15 mouse cellular contexts compared by ENCODE assay signal in the genomic region with DNA sequence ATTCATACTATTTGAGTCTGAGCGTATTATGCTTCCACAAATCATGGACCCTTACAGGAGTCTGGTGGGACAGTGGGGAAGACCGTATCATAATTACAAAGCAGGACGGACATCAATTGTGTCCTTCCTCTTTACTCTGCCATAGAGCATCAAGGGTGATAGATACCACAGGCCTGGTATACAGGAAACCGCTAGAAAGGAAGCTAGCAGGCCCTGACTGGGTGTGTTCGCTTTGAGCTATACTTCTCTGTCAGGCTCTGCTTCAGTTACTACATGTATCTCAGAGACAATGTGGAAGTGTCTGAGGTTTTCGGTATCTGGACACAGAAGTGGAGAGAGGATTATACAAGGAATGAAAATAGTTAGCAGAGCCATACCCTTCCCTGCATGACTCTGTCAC. TPM values are rescaled to one million over a fixed set of nuclear protein-coding genes. Genes with fewer than 3 reads are reported as not detected.
DNase-seq lines count a peak whose midpoint lies in the region; ATAC-seq and TF ChIP-seq lines count a peak whose summit lies in the region.
"Had no signal": no experiment of that assay in that cellular context is flagged by ENCODE, and none has a peak within 500 bp of the region (broad histone marks: within the 10 kb centered on the region; RNA-seq: fewer than 3 reads in every experiment).

No protein-coding gene starts in this region.

- no peaks in the 10 kb centered on the region for H3K9me3 ChIP-seq in liver, postnatal 0 days (ENCODE audit: low read length)
- no peaks in the 10 kb centered on the region for H3K9me3 ChIP-seq in liver, embryonic 11.5 days (ENCODE audit: control insufficient read depth, low read length)
- no peaks in the 10 kb centered on the region for H3K9me3 ChIP-seq in forebrain, postnatal 0 days (ENCODE audit: low read length)
- no peaks in the 10 kb centered on the region for H3K9me3 ChIP-seq in kidney, embryonic 15.5 days (replicated peaks)
- H3K9me3 ChIP-seq in midbrain, embryonic 14.5 days (ENCODE audit: control insufficient read depth, low read length): no peaks in the 10 kb centered on the region
- H3K9me3 ChIP-seq: embryonic facial prominence, embryonic 12.5 days; liver, embryonic 15.5 days had no signal

- peaks cover 5% of the 10 kb centered on the region; the same call in 1 of the 2 replicates for H3K4me1 ChIP-seq in liver, postnatal 0 days (ENCODE audit: insufficient read depth)
- no peaks in the 10 kb centered on the region for H3K4me1 ChIP-seq in liver, embryonic 11.5 days (replicated peaks; ENCODE audit: control insufficient read depth, insufficient read depth, low read length)
- 0 out of 2 replicates have a peak, but pooled peaks cover 8% of the 10 kb centered on the region for H3K4me1 ChIP-seq in forebrain, postnatal 0 days (ENCODE audit: insufficient read depth)
- H3K4me1 ChIP-seq in kidney, embryonic 15.5 days: no peaks in the 10 kb centered on the region; the same call in 1 of the 2 replicates
- H3K4me1 ChIP-seq in midbrain, embryonic 14.5 days (ENCODE audit: control insufficient read depth, insufficient read depth, low read length): 0 out of 2 replicates have a peak, but pooled peaks cover 6% of the 10 kb centered on the region
- H3K4me1 ChIP-seq: embryonic facial prominence, embryonic 12.5 days; liver, embryonic 15.5 days had no signal

- no peaks in the 10 kb centered on the region for H3K36me3 ChIP-seq in liver, postnatal 0 days (replicated peaks; ENCODE audit: insufficient read depth, low read length)
- H3K36me3 ChIP-seq in liver, embryonic 11.5 days (ENCODE audit: control insufficient read depth, insufficient read depth, low read length): no peaks in the 10 kb centered on the region
- no peaks in the 10 kb centered on the region for H3K36me3 ChIP-seq in forebrain, postnatal 0 days (ENCODE audit: insufficient read depth)
- H3K36me3 ChIP-seq in kidney, embryonic 15.5 days: no peaks in the 10 kb centered on the region
- no peaks in the 10 kb centered on the region for H3K36me3 ChIP-seq in midbrain, embryonic 14.5 days (ENCODE audit: control insufficient read depth, insufficient read depth, low read length)
- H3K36me3 ChIP-seq: embryonic facial prominence, embryonic 12.5 days; liver, embryonic 15.5 days had no signal

- H3K4me2 ChIP-seq in liver, postnatal 0 days (ENCODE audit: low read depth, low read length): no peak overlapping the region
- H3K4me2 ChIP-seq in liver, embryonic 11.5 days: no peak overlapping the region
- H3K4me2 ChIP-seq in forebrain, postnatal 0 days (ENCODE audit: low read depth): no peak overlapping the region
- H3K4me2 ChIP-seq in kidney, embryonic 15.5 days: no peak overlapping the region
- H3K4me2 ChIP-seq in midbrain, embryonic 14.5 days (ENCODE audit: low read length): no peak overlapping the region
- H3K4me2 ChIP-seq: embryonic facial prominence, embryonic 12.5 days; liver, embryonic 15.5 days had no signal

- ATAC-seq in liver, postnatal 0 days: peak; percentile 25; the same call in 1 of the 2 replicates
- no peak for ATAC-seq in liver, embryonic 11.5 days (replicated peaks; ENCODE audit: low FRiP score)
- ATAC-seq in forebrain, postnatal 0 days: no peak
- ATAC-seq in kidney, embryonic 15.5 days (replicated peaks; ENCODE audit: low FRiP score): no peak
- ATAC-seq in midbrain, embryonic 14.5 days (ENCODE audit: low FRiP score, low TSS enrichment): no peak
- ATAC-seq: intestine, embryonic 16.5 days had no signal

- 0 out of 2 replicates have a peak, but pooled peaks cover 5% of the 10 kb centered on the region for H3K27me3 ChIP-seq in liver, postnatal 0 days (ENCODE audit: insufficient read depth, low read length)
- H3K27me3 ChIP-seq in liver, embryonic 11.5 days (replicated peaks; ENCODE audit: control insufficient read depth, insufficient read depth, low read length): no peaks in the 10 kb centered on the region; the same call in 1 of the 2 replicates
- no peaks in the 10 kb centered on the region for H3K27me3 ChIP-seq in forebrain, postnatal 0 days (ENCODE audit: insufficient read depth, low read length)
- no peaks in the 10 kb centered on the region for H3K27me3 ChIP-seq in kidney, embryonic 15.5 days
- H3K27me3 ChIP-seq in midbrain, embryonic 14.5 days (ENCODE audit: control insufficient read depth, insufficient read depth, low read length): no peaks in the 10 kb centered on the region

- H3K27ac ChIP-seq in liver, postnatal 0 days (ENCODE audit: low read depth): no peak overlapping the region
- H3K27ac ChIP-seq in liver, embryonic 11.5 days (ENCODE audit: low read depth, low read length): no peak overlapping the region
- peak overlapping the region; percentile 54; the same call in 1 of the 2 replicates for H3K27ac ChIP-seq in forebrain, postnatal 0 days (ENCODE audit: low read depth, low read length)
- no peak overlapping the region for H3K27ac ChIP-seq in kidney, embryonic 15.5 days
- no peak overlapping the region for H3K27ac ChIP-seq in midbrain, embryonic 14.5 days (replicated peaks; ENCODE audit: low read depth, low read length)
- H3K27ac ChIP-seq: embryonic facial prominence, embryonic 12.5 days; liver, embryonic 15.5 days had no signal

- H3K9ac ChIP-seq in liver, postnatal 0 days (replicated peaks): no peak overlapping the region
- H3K9ac ChIP-seq in liver, embryonic 11.5 days (ENCODE audit: low read depth, low read length): no peak overlapping the region
- no peak overlapping the region for H3K9ac ChIP-seq in forebrain, postnatal 0 days
- no peak overlapping the region for H3K9ac ChIP-seq in kidney, embryonic 15.5 days
- H3K9ac ChIP-seq in midbrain, embryonic 14.5 days (replicated peaks; ENCODE audit: low read length): no peak overlapping the region
- H3K9ac ChIP-seq: embryonic facial prominence, embryonic 12.5 days; liver, embryonic 15.5 days had no signal

- no peak for TF ChIP-seq EP300 in liver, postnatal 0 days (IDR thresholded peaks at IDR 0.05; ENCODE audit: low read depth)

- TF ChIP-seq CTCF in liver, postnatal 0 days (IDR thresholded peaks at IDR 0.05; ENCODE audit: low read depth): no peak
- no peak for TF ChIP-seq CTCF in forebrain, postnatal 0 days (IDR thresholded peaks at IDR 0.05; ENCODE audit: low read depth)

- WGBS in liver, postnatal 0 days (ENCODE audit: insufficient replicate concordance): 24% methylated on average over 6 of the region's 6 CpGs
- WGBS in liver, embryonic 11.5 days: 49% methylated on average over 6 of the region's 6 CpGs
- 89% methylated on average over 6 of the region's 6 CpGs for WGBS in forebrain, postnatal 0 days
- WGBS in kidney, embryonic 15.5 days: 80% methylated on average over 6 of the region's 6 CpGs
- WGBS in midbrain, embryonic 14.5 days: 93% methylated on average over 6 of the region's 6 CpGs

- DNase-seq in liver, postnatal 0 days: no peak
- no peak for DNase-seq in liver, embryonic 11.5 days (ENCODE audit: low spot score)
- peak; percentile 41 for DNase-seq in MEL-GATA-1-ER (ENCODE audit: extremely low read depth, low read depth)
- no peak for DNase-seq in forebrain, postnatal 0 days
- peak; percentile 20 to 44 for DNase-seq in natural killer cell, adult 2 months (ENCODE audit: low spot score in 2 of 2)
- no peak for DNase-seq in midbrain, embryonic 14.5 days
- DNase-seq: cerebellum, adult 9-10 months; heart, postnatal 4 days had no signal

- no peak overlapping the region for H3K4me3 ChIP-seq in liver, postnatal 0 days (ENCODE audit: low read depth, low read length)
- no peak overlapping the region for H3K4me3 ChIP-seq in liver, embryonic 11.5 days (ENCODE audit: low read depth, low read length)
- no peak overlapping the region for H3K4me3 ChIP-seq in forebrain, postnatal 0 days (ENCODE audit: low read depth, low read length)
- H3K4me3 ChIP-seq in kidney, embryonic 15.5 days (replicated peaks): no peak overlapping the region
- H3K4me3 ChIP-seq in midbrain, embryonic 14.5 days (replicated peaks; ENCODE audit: low read depth, low read length): no peak overlapping the region
- H3K4me3 ChIP-seq: embryonic facial prominence, embryonic 12.5 days; liver, embryonic 15.5 days had no signal

RNA-seq across cellular contexts. Expression of gene Prok2, which starts 59.0 kb away (rescaled TPM):
- 0.40 and 0.52 TPM in 2 replicates for polyA plus RNA-seq in liver, postnatal 0 days (2015; fragmentation: Nextera tagmentation; extraction: Ambion mirVana)
- polyA plus RNA-seq in liver, embryonic 11.5 days (2014; fragmentation: Nextera tagmentation; extraction: Ambion mirVana): not detected in 2 replicates
- 1.00 and 1.5 TPM in 2 replicates for total RNA-seq in forebrain, postnatal 0 days (2014; rRNA removed)
- polyA plus RNA-seq in forebrain, postnatal 0 days (2015; fragmentation: Nextera tagmentation; extraction: Ambion mirVana): 3.8 and 4.9 TPM in 2 replicates
- not detected in 2 replicates for polyA plus RNA-seq in kidney, embryonic 15.5 days (2015; fragmentation: Nextera tagmentation; extraction: Ambion mirVana)
- polyA plus RNA-seq in midbrain, embryonic 14.5 days (2014; fragmentation: Nextera tagmentation; extraction: Ambion mirVana): 0.50 and 0.89 TPM in 2 replicates
- total RNA-seq: heart, postnatal 4 days had no signal
- polyA plus RNA-seq: gonadal fat pad, adult 2 months; intestine, embryonic 16.5 days; large intestine, adult 2 months; small intestine, adult 2 months had no signal

Comparison
In these comparisons a context has a peak if more than half of its experiments do, and no peak if none do; other contexts are left out.
1. DNase-seq: peak in MEL-GATA-1-ER (single experiment) and natural killer cell, adult 2 months (2 of 2); none in liver, postnatal 0 days (single experiment), liver, embryonic 11.5 days (single experiment), forebrain, postnatal 0 days (single experiment) and midbrain, embryonic 14.5 days (single experiment).